Mouse (Mus musculus) adrenal gland, adult 8-10 months (tissue): ENCODE measurements around the gene Rnase4. TPM values are rescaled to one million over a fixed set of nuclear protein-coding genes. Genes with fewer than 3 reads are reported as not detected.

Source experiments
- DNase-seq: peaks from one replicate; pipeline ENCODE4 v3.0.0; 2022
- total RNA-seq, 4 experiments: library from RNA; stranded (reverse); gene quantifications; 2 replicates each; pipeline ENCODE4 v1.2.4; 2022

The Rnase4 gene
- total RNA-seq, 4 experiments from 2014 or later = 48.1 to 69.1 (median 54.7) TPM

- peak; percentile 97 for DNase-seq
Measured at GRCm38 (mm10) chr14:51088970-51089673, 1.8 kb upstream of the Rnase4 start.

DNA sequence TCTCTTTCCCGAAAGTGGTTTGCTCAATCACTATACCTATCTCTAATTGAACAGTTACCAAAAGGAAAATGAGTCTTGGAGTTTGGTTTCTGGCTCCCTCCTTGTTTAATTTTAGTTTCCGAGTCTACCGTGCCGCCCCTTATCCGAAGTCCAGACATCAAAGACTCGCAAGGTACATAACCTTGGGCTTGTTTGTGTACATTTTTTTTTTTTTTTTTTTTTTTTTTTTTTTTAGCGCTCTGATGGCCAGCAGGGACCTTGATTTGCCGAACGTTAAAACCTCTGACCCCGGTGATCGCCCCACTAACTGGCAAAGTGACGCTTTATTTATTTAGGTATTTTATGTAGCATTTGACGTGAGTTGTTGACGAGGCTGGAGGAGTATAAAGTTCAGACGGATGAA lies 1.2 kb upstream of the Rnase4 start:
- no peak for DNase-seq

DNA sequence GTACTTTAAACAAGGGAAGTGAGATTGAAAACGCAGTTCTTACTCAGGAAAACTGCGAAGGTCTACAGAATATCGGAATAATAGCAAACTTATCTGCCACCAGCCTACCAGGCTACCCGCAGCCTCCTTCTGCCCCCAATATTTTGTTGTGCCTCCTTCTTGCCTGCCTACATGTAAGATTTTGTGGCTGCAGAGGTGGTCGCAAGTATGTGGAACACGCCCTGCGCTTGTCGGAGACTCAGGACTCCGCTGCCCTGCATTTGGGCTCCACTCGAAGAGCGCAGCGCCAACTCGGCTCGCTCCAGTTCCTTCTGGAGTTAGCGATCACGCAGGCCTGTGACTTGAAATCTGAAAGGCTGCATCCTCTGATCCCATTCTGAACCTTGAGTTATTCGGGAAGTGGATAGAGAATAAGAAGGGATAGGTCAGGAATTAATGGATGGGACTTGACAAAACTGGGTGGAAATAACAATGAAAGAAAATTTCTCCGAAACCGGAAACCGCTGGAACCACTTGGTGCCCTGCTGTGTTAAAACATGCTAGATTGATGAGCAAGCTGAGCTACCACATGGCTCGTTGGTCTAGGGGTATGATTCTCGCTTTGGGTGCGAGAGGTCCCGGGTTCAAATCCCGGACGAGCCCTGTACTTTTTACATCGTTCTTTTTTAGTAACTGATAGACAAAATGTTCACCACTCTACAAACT lies 648 bp upstream of the Rnase4 start:
- peak; percentile 74 for DNase-seq

- DNase-seq = no peak
Measured at GRCm38 (mm10) chr14:51092073-51092620, 1.3 kb downstream of the Rnase4 start.

DNA sequence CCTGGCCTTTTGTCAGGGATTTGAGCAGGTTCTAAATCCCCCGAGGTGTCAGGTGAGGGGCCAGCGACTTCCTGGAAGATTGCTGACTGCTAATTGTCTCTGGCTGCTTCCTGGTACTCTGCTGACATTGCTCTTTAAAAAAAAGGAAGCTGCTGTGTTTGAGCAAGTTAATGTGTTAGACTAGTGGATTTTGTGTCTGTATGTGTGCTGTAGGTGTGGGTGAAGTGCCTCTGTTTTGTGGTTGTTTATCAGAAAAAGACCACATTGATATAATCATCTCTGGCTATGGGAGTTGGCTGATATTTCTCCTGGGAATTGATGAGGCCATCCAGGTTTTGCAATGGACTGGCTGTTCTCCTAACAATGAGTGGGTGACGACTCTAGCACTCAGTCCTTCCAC lies 2.6 kb downstream of the Rnase4 start:
- DNase-seq = no peak

- DNase-seq = no peak
Measured at GRCm38 (mm10) chr14:51094096-51094875, 3.4 kb downstream of the Rnase4 start.

- DNase-seq = no peak
Measured at GRCm38 (mm10) chr14:51094921-51095320, 4.0 kb downstream of the Rnase4 start.

GRCm38 (mm10) chr14:51095736-51096524 lies 5.1 kb downstream of the Rnase4 start:
- DNase-seq = no peak

- peak; percentile 47 for DNase-seq
Measured at GRCm38 (mm10) chr14:51098300-51098699, 7.4 kb downstream of the Rnase4 start.

DNA sequence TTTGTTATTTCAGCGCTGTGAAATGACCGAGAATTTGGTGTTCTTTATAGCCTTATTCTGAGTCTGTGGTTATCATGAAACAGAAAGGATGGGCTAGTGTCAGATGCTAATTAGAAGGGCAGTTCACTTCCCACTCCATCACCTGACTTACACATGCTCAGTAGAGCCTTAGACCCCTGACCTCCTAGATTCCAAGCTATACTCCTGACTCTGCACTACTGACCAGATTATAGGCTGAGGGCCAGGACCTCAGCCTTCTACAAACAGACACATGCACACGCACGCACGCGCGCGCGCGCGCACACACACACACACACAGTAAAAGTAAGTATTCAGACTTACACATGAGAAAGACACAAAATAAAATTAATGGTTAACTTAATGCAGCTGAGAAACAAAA lies 8.0 kb downstream of the Rnase4 start:
- DNase-seq = no peak

DNA sequence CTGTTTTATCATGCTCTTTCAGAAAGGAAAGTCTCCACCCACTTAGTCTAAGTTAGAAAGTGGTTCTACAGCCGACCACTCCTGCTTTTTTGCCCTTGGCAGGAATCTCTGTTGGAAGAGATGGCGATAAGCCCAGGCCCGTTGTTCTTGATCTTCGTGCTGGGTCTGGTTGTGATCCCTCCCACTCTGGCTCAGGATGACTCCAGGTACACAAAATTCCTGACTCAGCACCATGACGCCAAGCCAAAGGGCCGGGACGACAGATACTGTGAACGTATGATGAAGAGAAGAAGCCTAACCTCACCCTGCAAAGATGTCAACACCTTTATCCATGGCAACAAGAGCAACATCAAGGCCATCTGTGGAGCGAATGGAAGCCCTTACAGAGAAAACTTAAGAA lies 10.4 kb downstream of the Rnase4 start:
- no peak for DNase-seq

DNA sequence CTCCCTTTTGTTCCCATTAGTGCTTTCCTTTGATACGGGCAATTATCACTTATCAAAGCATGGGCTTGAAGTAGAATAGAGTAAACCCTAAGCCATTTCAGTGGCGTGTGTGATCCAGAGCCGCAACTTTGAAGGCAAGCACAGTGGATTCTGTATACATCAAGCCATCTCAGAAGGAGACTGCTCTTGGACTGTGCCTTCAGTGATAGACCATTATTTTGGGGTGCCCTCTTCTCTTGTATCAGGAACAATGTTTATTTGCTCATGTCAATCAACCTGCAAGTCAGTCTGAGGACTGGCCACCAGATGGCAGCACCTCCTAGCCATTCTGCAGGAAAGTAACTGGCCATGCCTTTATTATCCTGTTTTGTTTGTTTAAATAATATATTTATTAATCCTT lies 12.3 kb downstream of the Rnase4 start:
- peak; percentile 22 for DNase-seq

GRCm38 (mm10) chr14:51104366-51104765 lies 13.5 kb downstream of the Rnase4 start:
- DNase-seq = no peak

GRCm38 (mm10) chr14:51106449-51106967 lies 15.6 kb downstream of the Rnase4 start:
- DNase-seq = no peak

GRCm38 (mm10) chr14:51111966-51112365 lies 21.1 kb downstream of the Rnase4 start:
- DNase-seq = no peak

DNA sequence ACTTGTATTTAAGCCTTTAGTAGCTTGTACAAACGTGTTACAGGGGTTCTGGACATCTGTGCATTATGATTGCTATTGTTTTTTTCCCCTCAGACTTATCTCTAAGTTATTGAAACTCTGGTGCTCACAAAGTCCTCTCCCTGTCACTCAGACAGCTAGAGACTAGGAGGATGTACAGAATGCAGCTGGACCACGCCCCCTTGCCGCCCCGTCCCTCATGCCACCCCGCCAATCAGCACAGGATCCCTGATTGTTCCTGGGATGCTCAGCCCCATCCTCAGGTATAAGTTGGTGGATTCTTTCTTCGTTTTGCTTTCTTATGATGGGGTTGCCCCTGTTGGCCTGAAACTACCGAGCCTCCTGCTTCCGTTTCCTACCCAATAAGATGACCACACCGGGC lies 22.6 kb downstream of the Rnase4 start:
- no peak for DNase-seq

- no peak for DNase-seq
Measured at GRCm38 (mm10) chr14:51113916-51114560, 23.2 kb downstream of the Rnase4 start, which contains the start of gene Eddm3b. TSS of gene Eddm3b (plus strand) at chr14:51114426.

GRCm38 (mm10) chr14:51125684-51126083 lies 34.8 kb downstream of the Rnase4 start:
- no peak for DNase-seq

DNA sequence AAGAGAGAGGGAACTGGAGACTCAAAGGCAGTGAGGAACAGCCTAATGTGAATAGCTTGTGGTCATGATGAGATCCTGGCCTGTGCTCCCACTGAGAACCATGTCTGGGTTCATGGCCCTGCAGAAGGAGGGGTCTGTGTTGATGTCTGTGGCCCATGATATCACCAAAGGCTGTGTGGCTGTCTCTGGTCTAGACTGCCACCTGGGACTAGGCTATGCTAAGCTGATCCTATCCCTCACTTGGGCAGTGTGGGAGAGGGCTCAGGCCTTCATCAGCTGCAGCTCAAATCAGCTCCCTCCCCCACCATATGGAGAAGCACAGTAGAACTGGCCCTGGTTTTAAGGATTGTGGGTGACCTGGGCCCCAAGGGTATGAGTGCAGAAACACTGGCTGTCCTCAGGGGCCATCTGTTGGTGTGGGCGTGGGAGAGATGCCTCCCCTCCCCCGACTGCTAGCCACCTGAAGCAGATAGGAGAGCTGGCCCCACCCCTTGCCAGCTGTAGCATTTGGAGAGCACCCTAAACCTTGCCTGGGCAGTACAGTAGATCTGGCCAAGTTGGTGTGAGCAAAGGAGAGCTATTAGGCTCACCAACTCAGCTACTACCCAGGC lies 36.9 kb downstream of the Rnase4 start:
- no peak for DNase-seq

DNA sequence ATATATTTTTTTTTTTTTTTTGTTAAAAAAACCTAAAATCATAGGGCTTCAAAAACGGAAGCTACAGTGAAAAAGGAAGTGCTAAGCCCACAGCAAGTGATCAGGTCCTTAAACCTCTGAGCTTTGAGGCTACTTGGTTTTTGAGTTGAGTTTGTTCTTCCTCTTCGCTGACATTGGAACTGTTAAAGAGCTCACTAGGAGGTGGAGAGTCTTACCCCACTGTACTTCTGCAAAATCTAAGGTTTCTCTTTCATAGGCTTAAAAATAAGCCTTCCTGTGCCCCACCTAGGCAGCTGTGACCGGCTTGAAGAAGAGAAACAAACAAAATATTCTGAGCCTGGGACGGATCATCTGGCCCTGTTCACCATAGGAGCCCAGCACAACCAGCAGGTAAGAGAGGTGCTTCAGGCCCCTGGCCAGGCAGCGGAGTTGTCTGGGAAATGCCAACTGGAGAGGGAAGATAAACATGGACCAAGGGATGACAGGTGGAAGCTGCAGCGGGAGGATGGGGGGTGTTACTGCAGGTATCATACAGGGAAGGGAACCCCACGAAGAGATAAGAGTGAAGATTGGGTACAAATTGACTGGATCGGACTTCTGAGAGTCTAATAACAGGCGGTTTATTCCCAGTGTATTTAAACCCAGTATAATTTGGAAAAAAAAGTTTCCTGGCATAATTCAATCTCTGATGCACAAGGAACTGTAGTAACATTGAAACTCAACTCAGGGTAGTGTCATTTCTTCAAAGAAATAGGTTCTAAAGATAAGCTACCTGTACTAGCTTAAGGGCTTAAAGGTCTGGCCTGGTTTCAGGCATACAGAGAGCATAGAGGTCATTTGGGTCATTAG lies 38.1 kb downstream of the Rnase4 start:
- DNase-seq = no peak
